Mouse (Mus musculus) forebrain, embryonic 14.5 days (tissue): ENCODE data around the gene Gng8. TPM values are rescaled to one million over a fixed set of nuclear protein-coding genes. Genes with fewer than 3 reads are reported as not detected.

Source experiments
- polyA plus RNA-seq: library from polyadenylated mRNA; unstranded; fragments of >200 nt; fragmentation: Nextera tagmentation; extraction: Ambion mirVana; gene quantifications from 2 replicates; pipeline ENCODE4 v1.2.1, GENCODE M21; 2014

Gene Gng8
- polyA plus RNA-seq, 1 experiment from 2014 or later = 11.0 TPM

Other genes starting within 250 kb of the Gng8 start
- not detected in 2 replicates for gene Ceacam15, start 216.1 kb upstream of the Gng8 start, polyA plus RNA-seq
- not detected in 2 replicates for gene Ceacam9, start 169.9 kb upstream of the Gng8 start, polyA plus RNA-seq
- gene Ap2s1, start 153.4 kb upstream of the Gng8 start, polyA plus RNA-seq = 453 and 484 TPM in 2 replicates
- gene Slc1a5, start 110.4 kb upstream of the Gng8 start, polyA plus RNA-seq = 7.0 and 7.4 TPM in 2 replicates
- 175 and 186 TPM in 2 replicates for gene Strn4, start 75.9 kb upstream of the Gng8 start, polyA plus RNA-seq
- 26.4 and 30.3 TPM in 2 replicates for gene Fkrp, start 75.1 kb upstream of the Gng8 start, polyA plus RNA-seq
- 4.5 and 6.7 TPM in 2 replicates for gene Prkd2, start 48.9 kb upstream of the Gng8 start, polyA plus RNA-seq
- 3.5 and 4.4 TPM in 2 replicates for gene Dact3, start 16.5 kb upstream of the Gng8 start, polyA plus RNA-seq
- gene Ptgir, start 14.7 kb downstream of the Gng8 start, polyA plus RNA-seq = 0.12 and 0.22 TPM in 2 replicates
- 473 and 491 TPM in 2 replicates for gene Calm3, start 32.3 kb downstream of the Gng8 start, polyA plus RNA-seq
- 48.1 and 63.2 TPM in 2 replicates for gene Pnmal2, start 52.9 kb downstream of the Gng8 start, polyA plus RNA-seq
- gene Pnmal1, start 67.9 kb downstream of the Gng8 start, polyA plus RNA-seq = 55.5 and 61.9 TPM in 2 replicates
- 3.8 and 3.9 TPM in 2 replicates for gene Gm42372, start 91.3 kb downstream of the Gng8 start, polyA plus RNA-seq
- gene Ccdc8, start 100.9 kb downstream of the Gng8 start, polyA plus RNA-seq = 3.4 and 3.7 TPM in 2 replicates
- gene Ppp5c, start 136.1 kb downstream of the Gng8 start, polyA plus RNA-seq = 112 and 115 TPM in 2 replicates
- gene Hif3a, start 170.6 kb downstream of the Gng8 start, polyA plus RNA-seq = 2.8 and 5.7 TPM in 2 replicates
- gene Psg16, start 182.3 kb downstream of the Gng8 start, polyA plus RNA-seq = 1.6 and 2.1 TPM in 2 replicates